Mouse (Mus musculus): ENCODE measurements around the gene Nfib.

Gene Nfib

DNA sequence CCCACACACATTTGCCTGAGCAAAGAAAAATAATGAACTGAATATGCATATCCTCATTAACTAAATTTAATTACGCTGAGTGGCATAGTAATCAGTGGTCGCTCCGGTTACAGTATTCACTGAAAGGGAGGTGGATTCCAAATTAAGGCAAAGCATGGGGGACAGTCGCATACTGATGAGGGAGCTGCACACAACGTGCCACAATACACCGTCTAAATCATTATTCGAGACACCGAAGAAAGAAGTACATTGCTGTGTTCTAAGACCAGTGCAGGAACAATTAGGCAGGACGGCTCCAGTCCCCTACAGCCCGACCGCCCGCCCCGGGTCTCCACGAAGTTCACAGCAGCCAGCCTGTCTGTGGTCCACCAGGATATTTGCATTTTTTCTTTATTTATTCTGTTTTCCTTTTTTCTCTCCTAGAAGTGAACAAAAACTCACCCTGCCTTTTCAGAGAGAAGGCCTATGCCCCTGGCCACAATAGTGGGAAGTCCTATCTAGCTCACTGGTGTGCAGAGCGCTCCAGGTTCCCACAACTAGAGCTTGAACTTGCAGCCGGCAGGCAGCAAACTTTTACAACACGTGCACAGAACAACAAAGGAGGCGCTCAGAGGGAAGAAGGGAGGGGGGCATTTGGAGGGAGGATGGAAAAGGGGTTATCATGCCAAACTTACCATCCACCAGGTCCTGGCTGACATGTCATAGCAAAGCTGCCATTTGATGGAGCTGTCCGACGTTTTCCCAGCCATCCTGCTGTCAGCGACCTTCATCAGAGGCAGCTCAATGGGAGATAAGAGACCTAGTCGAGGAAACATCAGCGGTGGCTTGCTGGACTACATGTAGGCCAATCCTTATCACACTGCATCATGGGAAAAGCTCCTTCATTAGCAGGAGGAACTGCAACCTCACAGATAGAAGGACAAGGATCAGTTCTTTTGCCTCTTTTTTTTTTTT is at the start of gene Nfib:
Gene Nfib (minus strand): TSS at position 910 of the 954 bp plus-strand sequence.
- DNase-seq = no peak

DNA sequence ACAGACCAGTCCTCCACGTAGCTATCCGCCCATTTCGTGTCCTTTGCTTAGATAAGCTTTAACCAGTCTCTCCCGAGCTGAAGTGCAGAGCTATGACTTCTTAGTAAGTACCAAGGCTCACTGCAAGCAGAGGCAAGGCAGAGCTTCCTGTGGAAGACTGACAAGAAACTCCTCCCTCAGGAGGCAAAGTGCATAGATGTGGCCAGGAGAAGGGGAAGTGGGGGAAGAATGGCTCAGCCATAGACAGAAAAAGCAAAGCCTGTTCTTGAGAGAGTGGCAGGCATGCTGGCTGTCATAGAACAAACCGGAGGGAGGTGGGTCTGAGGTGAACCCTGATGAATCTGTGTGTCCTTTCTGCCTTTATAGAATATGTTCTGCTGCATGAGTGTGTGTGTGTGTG is 30.2 kb upstream of the Nfib start:
- no peak for DNase-seq

DNA sequence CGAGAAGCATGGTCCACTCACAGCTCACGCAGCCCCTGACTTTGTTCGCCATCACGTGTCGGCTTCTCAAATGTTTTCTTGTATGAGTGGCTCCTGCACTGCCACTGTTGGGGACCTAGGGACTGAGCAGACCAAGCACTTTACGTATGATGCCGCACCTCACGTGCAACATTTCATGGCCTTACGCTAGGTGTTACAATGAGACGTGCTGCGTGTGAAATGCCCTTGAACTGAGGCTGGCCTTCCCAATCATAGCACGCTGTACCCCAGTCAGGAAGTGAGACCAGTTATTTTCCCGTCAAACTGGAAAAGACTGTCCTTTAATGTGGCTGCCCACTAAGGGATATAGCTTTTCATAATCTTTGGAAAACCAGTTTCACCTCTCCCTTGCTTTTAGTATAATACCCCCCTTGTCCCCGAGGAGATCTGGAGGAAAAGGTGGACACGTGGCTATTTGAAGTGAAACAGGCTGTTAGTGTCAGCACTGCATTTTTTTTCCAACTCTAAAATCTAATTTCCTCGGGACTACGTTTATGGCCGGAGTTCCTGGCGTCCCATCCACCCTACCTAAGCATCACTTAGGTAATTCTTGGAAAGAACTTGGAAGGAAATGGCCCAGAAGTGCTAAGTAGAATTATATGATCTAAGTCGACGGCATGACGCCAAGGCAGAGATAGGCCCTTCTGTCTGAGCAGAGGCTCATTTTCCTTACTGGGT is 29.4 kb upstream of the Nfib start:
- DNase-seq = no peak

DNA sequence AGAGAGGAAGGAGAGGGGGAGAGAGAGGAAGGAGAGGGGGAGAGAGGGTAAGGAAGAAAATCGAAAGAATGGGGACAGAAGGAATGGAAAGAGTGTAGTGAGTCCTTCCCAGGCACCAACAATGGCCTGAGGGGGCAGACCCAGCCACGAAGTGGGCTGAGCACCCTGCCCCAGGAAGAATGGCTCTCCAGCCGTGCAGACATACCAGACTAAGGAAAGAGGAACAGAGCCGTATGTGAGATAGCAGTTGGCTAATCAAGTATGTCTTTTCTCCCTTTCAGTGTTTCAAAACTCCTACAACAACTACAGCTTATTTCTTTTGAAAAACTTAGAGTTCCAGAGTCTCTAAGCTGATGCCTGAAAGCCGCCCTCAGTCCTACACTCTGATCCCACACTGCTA is 28.8 kb upstream of the Nfib start:
- no peak for DNase-seq

DNA sequence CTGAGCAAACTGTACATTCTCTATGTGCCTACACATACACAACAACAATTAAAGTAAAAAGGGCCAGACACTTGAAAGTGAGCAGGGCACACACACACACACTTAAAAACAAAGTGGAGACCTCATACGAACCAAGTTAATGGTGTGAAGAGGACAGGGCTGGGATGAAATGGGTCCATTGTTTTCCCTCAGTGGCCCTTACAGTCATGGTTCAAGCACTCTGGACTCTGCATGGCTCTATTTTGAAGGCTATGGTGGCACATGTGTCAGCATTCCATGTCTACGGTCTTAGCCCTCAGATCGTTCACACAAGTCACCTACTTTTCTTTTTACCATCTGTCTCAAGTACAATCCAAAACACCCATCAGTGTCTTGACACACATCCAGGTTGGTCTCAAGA is 28.1 kb upstream of the Nfib start:
- DNase-seq = no peak

DNA sequence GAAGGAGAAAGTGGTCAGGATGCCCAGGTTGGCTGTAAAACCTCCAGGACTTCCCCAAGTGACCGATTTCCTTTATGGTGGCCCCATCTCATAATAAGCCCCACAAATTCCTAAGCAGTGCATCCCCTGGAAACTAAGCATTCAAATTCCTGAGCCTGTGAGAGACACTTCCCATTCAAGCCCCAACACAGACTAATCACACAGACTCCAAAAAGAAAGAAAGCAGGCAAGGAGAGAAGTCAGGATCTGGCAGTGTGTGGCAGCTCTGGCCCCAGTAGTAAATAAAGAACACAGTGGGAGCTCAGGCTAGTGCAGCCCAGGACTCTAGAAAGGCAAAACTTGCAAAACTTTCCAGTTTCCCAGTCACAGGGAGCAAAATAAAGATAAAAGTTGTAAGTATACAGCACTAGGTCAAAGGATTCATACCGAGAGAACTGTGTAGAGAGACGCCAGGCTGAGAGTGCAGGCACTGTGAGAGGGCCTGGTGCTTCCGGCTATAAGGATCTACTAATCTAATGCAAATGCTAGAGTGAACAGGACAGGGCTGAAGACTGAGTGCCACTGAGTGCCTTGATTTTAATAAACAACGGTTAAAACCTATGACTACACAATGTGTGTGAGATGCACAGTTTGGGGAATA is 24.8 kb upstream of the Nfib start:
- no peak for DNase-seq

DNA sequence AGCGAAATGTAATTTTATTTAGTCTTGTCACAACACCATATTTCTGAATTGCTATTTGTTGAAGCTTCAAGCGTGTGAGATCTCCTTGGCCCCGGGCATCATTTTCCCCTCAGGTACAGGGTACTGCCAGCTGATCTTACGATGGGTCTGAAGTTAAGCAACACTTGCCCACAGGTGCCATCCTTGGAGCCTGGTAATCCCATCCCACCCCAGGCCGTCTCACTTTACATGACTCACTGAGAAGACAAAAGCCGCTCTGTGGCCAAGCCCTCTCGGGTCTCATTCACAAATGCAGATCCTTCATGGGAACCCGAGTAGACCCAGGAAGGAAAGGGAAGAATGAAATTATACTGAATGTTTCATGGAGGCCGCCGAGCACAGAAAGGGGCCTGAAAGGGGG is 18.5 kb upstream of the Nfib start:
- no peak for DNase-seq

DNA sequence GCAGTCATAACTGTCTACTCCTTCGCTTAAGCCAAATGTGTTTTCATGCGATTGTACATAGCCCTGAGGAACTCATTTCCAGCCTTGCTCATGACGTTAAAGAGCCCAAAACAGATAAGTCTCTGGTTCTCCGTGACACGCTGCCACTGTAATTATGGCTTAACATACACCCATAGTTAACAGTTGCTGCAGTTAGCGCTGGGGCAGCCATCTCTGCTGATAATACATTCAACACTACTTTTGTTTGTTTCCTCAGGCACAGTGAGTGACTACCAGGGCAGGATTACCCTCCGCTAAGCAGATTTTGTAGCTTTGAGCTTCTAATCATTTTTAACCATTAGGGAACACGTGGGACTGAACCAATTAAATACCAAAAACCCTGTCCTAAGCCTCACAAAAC is 17.5 kb upstream of the Nfib start:
- DNase-seq = no peak

DNA sequence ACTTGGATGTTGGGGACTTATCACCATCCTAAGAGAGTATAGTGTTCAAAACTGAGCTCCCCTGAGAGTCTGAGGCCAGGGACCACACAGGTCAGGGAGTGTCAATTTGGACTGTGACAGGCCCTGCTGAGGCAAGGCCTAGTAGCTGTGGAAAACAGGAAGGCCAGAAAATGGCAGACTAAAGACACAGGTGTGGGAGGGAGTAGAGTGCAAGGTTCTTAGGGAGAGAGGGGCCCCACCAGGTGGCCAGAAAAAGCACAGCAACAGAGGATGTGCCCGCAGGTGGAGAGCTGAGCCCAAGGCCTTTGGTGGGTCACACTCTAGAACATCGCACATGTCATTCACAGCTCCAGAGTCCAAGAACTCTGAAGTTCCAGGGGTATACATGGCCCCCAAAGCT is 10.3 kb upstream of the Nfib start:
- DNase-seq = no peak

DNA sequence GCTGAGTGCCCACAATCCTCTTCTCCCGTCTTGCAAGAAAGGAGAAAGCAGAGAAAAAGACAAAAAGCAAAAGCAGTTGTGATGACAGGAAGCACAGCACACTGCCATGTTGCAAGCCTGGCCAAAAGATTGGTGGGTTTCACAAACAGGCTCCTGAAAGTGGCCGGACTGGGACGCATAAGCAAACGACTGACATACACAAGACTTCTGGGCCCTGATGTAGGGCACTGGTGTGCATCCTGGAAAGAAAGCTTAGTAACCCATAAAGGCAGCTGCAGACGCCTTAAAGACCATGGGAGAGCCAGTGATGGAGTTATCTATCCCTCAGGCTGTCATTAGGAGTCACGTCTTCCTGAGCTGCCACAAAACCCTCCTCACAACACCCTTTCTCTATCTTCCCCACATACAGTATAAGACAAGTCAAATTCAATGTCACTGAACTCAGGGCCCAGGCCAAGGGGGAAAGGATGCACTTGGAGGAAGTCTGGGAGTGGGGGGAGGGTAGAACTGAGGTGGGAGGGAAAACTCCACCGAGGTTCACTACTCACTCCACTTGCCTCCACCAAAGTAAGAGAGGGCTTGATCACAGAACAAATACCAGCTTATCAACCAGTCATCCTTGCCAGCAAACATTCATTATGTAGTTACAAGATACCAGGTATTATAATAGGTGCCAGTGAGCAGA is 6.2 kb upstream of the Nfib start:
- no peak for DNase-seq

DNA sequence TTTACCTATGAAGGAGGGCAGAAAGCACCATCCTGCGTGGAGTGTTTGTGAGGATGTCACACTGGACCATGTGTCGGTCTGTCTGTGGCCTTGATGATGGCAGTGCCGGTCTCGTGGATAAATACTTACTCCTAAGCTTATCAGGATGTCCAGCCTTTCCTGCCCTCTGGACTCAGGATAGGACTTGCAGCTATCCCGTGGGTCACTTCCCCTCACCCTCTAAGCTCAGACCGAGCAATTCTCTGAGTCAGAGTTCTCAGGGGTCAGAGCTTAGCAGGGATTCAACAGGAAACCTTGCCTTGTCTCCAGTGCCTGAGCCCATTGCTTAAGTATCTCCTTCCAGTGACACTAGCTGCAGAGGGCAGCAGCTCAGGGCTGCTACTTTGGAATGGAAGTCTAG is 4.1 kb upstream of the Nfib start:
- DNase-seq = peak in 1 of 2 experiments; percentile 3

DNA sequence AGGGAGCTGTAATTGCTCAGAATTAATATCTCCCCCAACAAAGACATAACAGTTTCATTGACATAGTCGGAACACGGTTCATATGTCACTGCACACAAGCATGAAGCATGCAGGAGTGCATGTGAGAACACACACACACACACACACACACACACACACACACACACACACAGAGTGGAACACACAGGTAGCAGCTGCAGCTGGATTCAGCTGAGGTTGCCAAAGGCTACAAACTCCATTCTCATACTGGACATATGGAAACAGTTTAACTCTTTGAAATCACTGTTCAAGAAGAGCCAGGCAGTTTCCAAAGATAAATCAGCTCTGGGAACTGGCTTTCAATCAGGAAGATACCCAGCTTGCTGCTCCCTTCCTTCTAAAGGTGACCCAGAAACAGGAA is 462 bp upstream of the Nfib start:
- DNase-seq = no peak

DNA sequence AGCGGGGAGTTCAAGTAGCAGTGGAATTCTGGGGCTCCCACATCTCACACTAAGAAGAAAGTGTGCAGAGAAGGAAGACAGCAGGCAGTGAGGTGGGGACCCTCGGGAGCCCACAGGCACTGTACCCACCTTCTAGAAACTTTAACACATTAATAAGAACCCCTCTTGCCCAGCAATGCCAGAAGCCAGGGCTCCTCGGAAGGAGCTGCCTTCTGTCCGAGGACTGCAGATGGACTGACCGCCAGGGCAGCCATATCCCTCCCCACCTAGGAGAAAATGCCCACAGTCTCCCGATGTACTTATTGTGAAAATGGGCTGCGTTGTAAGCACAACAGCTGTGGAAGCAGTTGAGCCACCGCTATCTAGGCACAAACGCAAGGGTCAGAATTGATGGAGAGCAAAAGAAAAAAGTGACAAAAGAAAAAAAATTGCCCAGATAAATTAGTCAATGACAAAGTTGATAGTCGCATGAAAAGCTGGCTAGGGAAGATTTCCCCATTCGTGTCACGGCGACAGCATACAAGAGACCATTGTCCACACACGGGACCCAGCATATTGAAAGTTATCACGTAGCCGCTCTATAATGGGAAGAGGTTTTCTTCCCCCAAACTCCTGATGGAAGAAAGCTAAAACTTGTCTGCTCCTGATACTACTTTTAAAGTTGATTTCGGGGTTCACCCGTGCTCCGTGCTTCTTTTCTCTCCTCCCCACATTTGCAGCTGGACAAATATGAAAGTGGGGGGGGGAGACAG is 1.3 kb downstream of the Nfib start:
- no peak for DNase-seq

DNA sequence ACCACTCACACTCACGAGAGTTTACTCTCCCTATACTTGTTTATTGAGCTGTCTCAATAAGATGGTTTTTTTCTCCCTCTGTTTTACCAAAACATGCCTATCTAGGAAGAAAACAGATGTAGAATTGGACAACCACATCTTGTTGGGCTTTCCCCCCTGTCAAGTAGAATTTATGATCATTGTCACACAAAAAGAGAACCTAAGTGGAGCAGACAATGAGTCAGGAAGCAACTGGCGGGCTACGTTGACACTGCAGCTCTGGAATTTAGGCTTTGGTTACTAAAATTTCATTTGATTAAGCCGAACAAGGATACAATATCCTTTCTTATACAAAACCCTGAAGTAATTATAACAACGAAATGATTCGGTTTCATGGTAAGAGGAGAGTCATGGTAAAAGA is 2.7 kb downstream of the Nfib start:
- no peak for DNase-seq

DNA sequence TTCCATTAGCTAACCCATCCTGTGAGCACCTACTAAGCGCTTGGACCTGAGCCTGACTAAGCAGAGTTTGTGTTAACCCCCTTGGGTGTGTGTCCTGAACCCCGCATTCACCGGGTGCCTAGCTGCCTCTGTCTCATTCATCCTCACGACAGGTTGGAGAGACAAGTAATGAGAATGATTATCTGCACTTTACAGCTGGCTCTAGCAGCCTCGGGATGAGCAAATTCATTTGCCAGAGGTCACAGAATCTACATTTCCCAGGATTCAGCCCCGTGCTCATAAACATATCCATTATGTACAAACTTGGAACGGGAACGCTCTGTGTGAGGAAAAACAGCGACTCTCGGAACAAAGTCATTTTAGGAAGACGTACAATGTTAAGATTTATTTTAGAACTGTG is 6.0 kb downstream of the Nfib start:
- DNase-seq = no peak

DNA sequence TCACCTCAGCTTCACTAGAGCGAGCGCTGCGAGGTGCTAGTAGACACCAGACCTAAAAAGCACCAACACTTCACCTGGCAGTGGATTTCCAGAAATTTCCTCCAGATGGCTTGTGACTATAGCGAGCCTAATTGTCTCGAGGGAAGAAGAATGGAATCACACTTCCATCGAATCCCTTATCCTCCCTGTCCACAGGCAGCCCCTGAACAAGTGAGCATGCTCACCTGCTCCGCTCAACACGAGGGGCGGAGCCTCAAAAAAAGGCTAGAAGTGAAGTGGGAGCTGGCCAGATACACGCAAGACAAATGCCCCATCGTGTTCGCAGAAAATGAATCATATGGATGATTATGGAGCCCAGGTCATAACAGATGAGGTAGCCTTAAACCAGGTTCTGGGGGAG is 6.9 kb downstream of the Nfib start:
- no peak for DNase-seq

DNA sequence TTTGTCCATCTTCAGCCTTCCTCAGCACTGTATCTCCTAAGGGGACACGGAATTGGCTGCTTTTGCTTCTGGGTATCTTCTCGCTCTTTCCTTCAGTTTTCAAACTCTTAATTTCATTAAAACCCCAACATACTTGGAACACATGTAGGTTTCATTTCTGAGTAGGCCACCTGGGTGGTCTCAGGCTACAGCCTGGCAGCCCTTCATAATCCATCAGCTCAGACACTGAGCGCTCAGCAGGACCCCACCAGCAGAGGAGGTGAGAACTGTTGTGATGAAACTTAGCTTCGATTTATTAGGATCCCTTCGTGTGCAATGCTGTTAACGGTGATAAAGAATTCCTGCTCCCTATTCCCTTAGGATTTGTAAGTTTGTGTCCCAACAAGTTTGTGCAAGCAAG is 8.4 kb downstream of the Nfib start:
- DNase-seq = no peak

DNA sequence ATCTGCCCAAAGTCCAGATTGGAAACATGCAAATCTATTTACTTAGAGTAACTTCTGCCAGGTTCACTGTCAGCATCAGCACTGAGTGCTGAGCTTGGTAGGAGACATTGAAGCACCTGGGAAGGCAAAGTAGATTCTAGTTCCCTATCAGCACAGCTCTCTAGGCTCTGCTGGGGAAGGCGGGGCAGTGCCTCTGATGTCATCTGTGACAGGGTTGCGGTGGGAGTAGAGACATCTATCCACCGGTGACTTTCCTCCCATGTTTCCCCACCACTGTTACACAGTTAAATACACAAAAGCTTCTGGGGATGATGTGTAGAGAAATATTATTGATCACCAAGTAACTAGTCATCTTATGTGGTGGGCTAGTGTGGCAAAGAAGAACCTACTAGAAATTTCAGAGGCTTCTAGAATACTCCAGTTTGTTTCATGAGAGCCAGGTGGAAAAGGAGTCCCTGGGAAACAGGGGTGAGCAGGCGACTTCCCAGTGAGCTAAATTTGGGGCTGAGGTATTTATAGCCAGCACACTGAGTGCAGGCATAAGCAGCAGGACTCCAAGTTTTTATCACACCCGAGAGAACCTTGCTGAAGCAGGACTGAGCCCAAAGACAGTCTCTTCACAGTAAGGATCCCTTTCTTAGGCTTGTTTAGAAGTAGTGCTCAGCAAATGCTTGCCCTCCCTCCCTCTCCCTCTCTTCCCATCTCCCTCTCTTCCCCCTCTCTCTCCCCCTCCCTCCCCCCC is 9.6 kb downstream of the Nfib start:
- no peak for DNase-seq

DNA sequence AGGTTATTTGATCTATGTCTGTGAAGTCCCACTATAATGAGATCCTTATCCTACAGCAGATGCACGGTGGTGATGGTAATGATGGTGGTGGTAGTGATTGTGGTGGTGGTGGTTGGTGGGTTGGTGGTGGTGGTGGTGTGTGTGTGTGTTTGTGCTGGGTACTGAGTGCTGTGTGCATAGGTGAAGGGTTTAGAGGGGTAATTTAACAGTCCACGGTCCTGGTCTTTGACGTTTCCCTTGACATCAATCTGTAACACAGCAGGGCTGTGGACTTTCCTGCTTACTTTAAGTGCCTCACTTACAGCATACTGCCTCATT is 13.6 kb downstream of the Nfib start:
- DNase-seq = no peak

DNA sequence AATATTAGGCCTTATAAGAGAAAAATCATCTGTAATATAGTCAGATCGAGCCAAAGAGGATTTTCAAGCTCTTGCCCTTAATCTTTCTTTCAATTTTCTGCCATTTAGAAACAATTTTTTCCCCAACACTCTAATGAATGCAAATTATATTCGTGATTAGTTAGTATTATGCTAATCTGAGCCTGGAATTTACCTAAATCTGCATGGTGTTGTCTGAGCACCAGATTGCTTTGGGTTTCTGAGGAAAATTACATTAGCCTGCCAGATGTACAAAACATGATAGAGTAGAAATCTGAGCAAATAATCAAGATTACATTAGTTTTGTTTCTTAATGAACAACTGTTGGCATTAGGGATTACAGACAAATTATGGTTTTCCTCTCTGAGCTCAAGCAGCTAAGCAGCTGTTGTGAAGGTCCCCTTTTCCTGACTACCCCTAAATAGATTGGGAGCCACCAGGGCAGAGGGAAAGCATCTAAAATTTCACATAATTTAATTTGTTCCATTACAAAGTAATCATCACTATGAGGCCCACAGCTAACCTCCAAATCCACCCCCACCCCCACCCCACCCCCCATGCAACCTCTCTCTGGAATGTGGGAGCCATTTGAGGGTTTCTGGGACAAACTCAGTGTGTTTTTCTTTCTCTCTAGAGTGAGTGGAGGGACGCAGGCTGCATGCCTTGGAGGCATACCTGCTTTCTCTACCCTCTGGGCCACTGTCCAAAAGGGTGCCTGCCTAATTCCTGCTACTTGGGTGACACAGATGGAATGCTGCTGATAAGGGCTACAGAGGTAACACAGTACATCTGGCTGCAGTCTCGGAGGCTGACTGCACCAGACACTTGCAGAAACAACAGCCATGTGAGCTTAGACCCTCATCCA is 14.2 kb downstream of the Nfib start:
- peak; percentile 4 to 33 for DNase-seq

DNA sequence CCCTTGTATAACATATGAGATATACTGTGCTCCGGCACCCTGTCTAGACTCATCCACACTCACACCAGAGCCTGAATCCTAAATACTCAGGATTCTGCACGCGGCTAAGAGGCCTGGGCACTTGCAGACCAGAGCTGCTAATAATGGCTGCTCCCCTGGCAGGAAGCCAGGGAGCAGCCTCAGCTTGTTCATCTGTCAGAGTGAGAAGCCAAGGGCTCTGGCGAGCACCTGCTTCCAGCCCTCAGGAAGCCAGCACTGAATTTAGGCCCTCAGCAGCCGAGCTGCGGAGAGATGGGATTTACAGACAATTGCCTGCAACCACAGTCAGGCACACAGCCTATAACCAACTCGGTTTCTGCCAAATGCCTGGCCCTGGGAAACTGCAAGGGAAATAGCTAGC is 15.3 kb downstream of the Nfib start:
- no peak for DNase-seq

All from kidney, adult 8-10 months (tissue).